Mouse (Mus musculus) heart, postnatal 0 days (tissue): ENCODE measurements at regions not wholly inside any gene's neighbourhood (a gene's known extent, or its start where the extent isn't known, plus 50 kb on each side); places are given as distances from the start of the nearest gene placed in this dataset.

Source experiments
- CTCF ChIP-seq: IDR thresholded peaks from 2 replicates; pipeline ENCODE4 v1.5.1; 2016; ENCODE audit warnings: antibody characterized with exemption, control low read depth, low read depth
- EP300 ChIP-seq: IDR thresholded peaks from 2 replicates; pipeline ENCODE4 v1.6.1; 2016; ENCODE audit warnings: antibody characterized with exemption, low read depth

DNA sequence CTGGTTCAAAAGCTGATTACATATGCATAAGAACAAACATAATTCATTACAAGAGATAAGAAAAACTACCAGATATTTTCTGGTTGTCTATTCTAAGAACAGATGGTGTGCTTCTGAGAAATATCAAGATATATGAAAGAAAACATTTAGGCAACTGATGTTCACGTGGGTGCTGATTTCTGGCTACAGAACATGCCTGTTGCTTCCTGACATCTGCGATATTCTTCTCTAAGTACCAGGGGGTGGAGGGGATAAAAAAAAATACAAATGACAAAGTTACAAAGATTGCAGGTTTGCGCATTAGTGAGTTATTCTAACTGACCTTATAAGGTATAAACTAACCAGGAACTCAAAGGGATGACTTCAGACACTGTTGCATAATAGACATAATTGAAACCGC is 57.5 kb upstream of the Ttc14 start:
- TF ChIP-seq CTCF (no peak), EP300 (no peak)
